Mouse (Mus musculus) forebrain, embryonic 13.5 days (tissue): ENCODE measurements around the gene 1500009L16Rik. TPM values are rescaled to one million over a fixed set of nuclear protein-coding genes. Genes with fewer than 3 reads are reported as not detected.

Source experiments
- polyA plus RNA-seq: library from polyadenylated mRNA; unstranded; fragments of >200 nt; fragmentation: Nextera tagmentation; extraction: Ambion mirVana; gene quantifications from 2 replicates; pipeline ENCODE4 v1.2.1, GENCODE M21; 2015

Gene 1500009L16Rik
- polyA plus RNA-seq, 1 experiment from 2014 or later = 42.2 TPM

Other genes starting within 250 kb of the 1500009L16Rik start
- 11.5 and 13.9 TPM in 2 replicates for gene Aldh1l2, start 188.7 kb upstream of the 1500009L16Rik start, polyA plus RNA-seq
- 32.0 and 32.4 TPM in 2 replicates for gene Washc4, start 179.1 kb upstream of the 1500009L16Rik start, polyA plus RNA-seq
- 34.5 and 37.6 TPM in 2 replicates for gene Appl2, start 74.1 kb upstream of the 1500009L16Rik start, polyA plus RNA-seq